Mouse (Mus musculus) heart, embryonic 14.5 days (tissue): ENCODE results near the gene Nr5a2. TPM values are rescaled to one million over a fixed set of nuclear protein-coding genes. Genes with fewer than 3 reads are reported as not detected.

Experiments
- ATAC-seq: fragments of 200-750 bp; cut with Nextera tagmentation; 2 replicates; pipeline ENCODE4 v1.8.0; 2017; ENCODE audit warnings: low read depth, moderate TSS enrichment; ENCODE audit not compliant: insufficient number of reproducible peaks, insufficient read depth, low FRiP score
- H3K27ac ChIP-seq, 2 experiments: fragments of 200-500 bp in 1 of 2; fragments of 300-500 bp in 1 of 2; sonication (generic) in 1 of 2; replicated peaks in 1 of 2; 2 replicates each; pipeline ENCODE4 v1.5.1; 2012 to 2014; ENCODE audit warnings: low read depth in 2 of 2, low read length in 2 of 2, control low read depth in 1 of 2, mild to moderate bottlenecking in 1 of 2, mixed read lengths in 1 of 2; ENCODE audit not compliant: control insufficient read depth in 1 of 2, insufficient read depth in 1 of 2
- H3K27me3 ChIP-seq: fragments of 300-500 bp; sonication (generic); 2 replicates; pipeline ENCODE4 v1.6.1; 2014; ENCODE audit warnings: mild to moderate bottlenecking, low read length, control low read depth; ENCODE audit not compliant: control insufficient read depth, insufficient read depth
- H3K36me3 ChIP-seq: fragments of 300-500 bp; sonication (generic); 2 replicates; pipeline ENCODE4 v1.6.1; 2014; ENCODE audit warnings: mild to moderate bottlenecking, control low read depth, low read length, mixed read lengths; ENCODE audit not compliant: control insufficient read depth, insufficient read depth
- H3K4me1 ChIP-seq, 2 experiments: fragments of 200-500 bp in 1 of 2; fragments of 300-500 bp in 1 of 2; sonication (generic) in 1 of 2; 2 replicates each; pipeline ENCODE4 v1.6.1; 2012 to 2014; ENCODE audit warnings: low read length in 2 of 2, control low read depth in 1 of 2, mixed read lengths in 1 of 2; ENCODE audit not compliant: control insufficient read depth in 2 of 2, insufficient read depth in 2 of 2
- H3K4me2 ChIP-seq: fragments of 300-500 bp; sonication (generic); 2 replicates; pipeline ENCODE4 v1.6.1; 2014; ENCODE audit warnings: mild to moderate bottlenecking, low read length
- H3K4me3 ChIP-seq, 2 experiments: fragments of 200-500 bp in 1 of 2; fragments of 300-500 bp in 1 of 2; sonication (generic) in 1 of 2; 2 replicates each; pipeline ENCODE4 v1.5.1; 2012 to 2014; ENCODE audit warnings: low read length in 2 of 2, mild to moderate bottlenecking in 2 of 2, control low read depth in 1 of 2, low read depth in 1 of 2, moderate library complexity in 1 of 2; ENCODE audit not compliant: control insufficient read depth in 1 of 2, insufficient read depth in 1 of 2
- H3K9ac ChIP-seq: fragments of 300-500 bp; sonication (generic); 2 replicates; pipeline ENCODE4 v1.6.1; 2014; ENCODE audit warnings: mild to moderate bottlenecking, low read length
- H3K9me3 ChIP-seq: fragments of 300-500 bp; sonication (generic); 2 replicates; pipeline ENCODE4 v1.6.1; 2016; ENCODE audit warnings: low read length, control low read depth; ENCODE audit not compliant: control insufficient read depth
- WGBS: fragments of 180-500 bp; shearing (Covaris S2); extraction: QIAGEN DNeasy Blood & Tissue Kit; methylation state at CpG from one replicate; pipeline ENCODE4 v1.1.7; 2014; 5-methylcytosine and 5-hydroxymethylcytosine counted together
- polyA plus RNA-seq: library from polyadenylated mRNA; unstranded; fragments of >200 nt; fragmentation: Nextera tagmentation; extraction: Ambion mirVana; gene quantifications from 2 replicates; pipeline ENCODE4 v1.2.1, GENCODE M21; 2014

Nr5a2 gene
- polyA plus RNA-seq, 1 experiment from 2014 or later: 0.38 TPM

DNA sequence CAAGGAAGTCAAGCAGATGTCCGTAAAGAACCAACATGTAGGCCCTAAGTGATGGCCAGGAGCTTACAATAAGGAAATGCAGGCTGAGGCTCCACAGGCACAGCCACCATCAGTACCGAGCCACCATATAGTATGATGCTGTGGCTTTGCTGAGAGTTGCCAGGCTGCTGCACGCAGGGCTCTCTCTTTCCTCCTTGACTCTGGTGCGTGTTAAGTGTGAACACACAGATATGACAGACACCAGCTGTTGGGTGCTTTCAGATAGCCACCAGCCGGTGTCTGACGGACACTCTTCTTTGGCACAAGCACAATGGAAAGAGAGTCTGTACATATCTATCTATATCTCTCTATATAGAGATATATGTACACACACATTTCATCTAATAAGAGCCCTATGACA lies 97.0 kb downstream of the Nr5a2 start:
- no peaks in the 10 kb centered on the region for H3K36me3 ChIP-seq
- H3K27me3 ChIP-seq: no peaks in the 10 kb centered on the region
- ATAC-seq: no peak
- H3K4me1 ChIP-seq: peaks cover 0 to 4% of the 10 kb centered on the region in 2 experiments; a peak in 1 of 4 replicates
- H3K4me2 ChIP-seq: no peak overlapping the region
- no peak overlapping the region for H3K27ac ChIP-seq
- WGBS: 42% methylated on average over 6 of the region's 6 CpGs
- H3K9ac ChIP-seq: no peak overlapping the region
- H3K9me3 ChIP-seq: no peaks in the 10 kb centered on the region
- no peak overlapping the region for H3K4me3 ChIP-seq

DNA sequence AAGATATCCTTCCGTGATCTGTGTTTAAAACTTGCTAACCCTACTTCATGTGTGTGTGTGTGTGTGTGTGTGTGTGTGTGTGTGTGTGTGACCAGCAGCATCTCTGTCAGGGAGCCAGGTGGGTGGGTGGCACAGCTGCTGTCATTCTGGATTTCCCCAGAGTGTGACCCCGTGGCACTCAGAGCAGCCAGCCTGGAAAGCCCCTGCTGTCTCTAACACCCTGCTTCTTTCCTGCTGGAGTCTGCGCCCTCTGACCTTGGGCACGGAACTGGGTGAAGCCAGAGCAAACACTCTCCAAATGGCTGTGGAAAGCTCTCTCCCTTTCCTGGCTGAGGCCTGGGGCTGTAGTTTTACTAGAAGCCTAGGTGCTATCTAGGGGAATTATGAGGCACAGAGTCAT lies 100.8 kb downstream of the Nr5a2 start:
- Histone ChIP-seq H3K9me3 (no peaks in the 10 kb centered on the region), H3K9ac (no peak overlapping the region), H3K4me2 (no peak overlapping the region), H3K27me3 (no peaks in the 10 kb centered on the region), H3K36me3 (no peaks in the 10 kb centered on the region), H3K27ac (no peak overlapping the region), H3K4me3 (no peak overlapping the region), H3K4me1 (0 out of 4 replicates have a peak, but pooled peaks cover 0 to 3% of the 10 kb centered on the region in 2 experiments)
- 65% methylated on average over 4 of the region's 4 CpGs for WGBS
- ATAC-seq: no peak

DNA sequence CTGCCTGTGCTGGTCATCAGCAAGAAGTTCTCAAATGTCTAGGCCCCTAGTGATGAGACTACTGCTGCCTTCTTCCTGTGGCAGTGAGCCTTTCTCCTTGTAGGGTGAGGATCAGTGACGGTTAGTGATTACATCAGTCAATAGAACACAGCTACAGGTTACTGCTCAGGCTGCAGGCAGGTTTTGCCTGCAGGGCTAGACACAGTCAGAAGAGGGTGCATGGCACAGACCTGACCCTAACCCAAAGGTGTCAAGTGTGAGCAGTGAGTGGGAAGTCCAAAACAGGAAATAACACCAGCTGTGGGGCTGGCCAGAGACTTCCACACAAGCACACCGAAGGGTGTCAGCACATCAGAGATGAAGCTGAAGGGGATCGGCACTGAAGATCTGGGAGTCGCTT lies 101.5 kb downstream of the Nr5a2 start:
- Histone ChIP-seq H3K4me3 (no peak overlapping the region), H3K4me2 (no peak overlapping the region), H3K9me3 (no peaks in the 10 kb centered on the region), H3K4me1 (0 out of 4 replicates have a peak, but pooled peaks cover 0 to 3% of the 10 kb centered on the region in 2 experiments), H3K27ac (no peak overlapping the region), H3K36me3 (no peaks in the 10 kb centered on the region), H3K27me3 (no peaks in the 10 kb centered on the region), H3K9ac (no peak overlapping the region)
- 50% methylated on average over 4 of the region's 4 CpGs for WGBS
- no peak for ATAC-seq

DNA sequence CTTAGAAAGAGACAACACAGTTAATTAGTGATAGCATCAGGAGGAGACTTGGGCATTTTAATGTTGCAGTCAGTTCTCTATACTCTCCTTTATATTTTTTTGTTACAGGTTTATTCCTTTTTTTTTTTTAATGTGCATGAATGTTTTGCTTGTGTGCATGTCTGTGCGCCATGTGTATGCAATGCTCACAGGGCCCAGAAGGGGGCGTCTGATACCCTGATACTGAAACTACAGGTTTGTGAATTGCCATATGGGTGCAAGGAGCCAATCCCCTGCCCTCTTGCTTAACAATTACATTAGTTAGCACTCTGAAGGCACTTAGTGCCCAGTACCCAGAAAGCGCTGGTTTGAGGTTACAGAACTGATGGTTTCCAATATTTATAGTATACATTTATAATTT lies 104.1 kb downstream of the Nr5a2 start:
- no peak for ATAC-seq
- Histone ChIP-seq H3K4me3 (no peak overlapping the region), H3K36me3 (no peaks in the 10 kb centered on the region), H3K4me2 (no peak overlapping the region), H3K9me3 (no peaks in the 10 kb centered on the region), H3K27ac (no peak overlapping the region), H3K9ac (no peak overlapping the region), H3K4me1 (no peaks in the 10 kb centered on the region), H3K27me3 (no peaks in the 10 kb centered on the region)
- 86% methylated on average over 3 of the region's 3 CpGs for WGBS

DNA sequence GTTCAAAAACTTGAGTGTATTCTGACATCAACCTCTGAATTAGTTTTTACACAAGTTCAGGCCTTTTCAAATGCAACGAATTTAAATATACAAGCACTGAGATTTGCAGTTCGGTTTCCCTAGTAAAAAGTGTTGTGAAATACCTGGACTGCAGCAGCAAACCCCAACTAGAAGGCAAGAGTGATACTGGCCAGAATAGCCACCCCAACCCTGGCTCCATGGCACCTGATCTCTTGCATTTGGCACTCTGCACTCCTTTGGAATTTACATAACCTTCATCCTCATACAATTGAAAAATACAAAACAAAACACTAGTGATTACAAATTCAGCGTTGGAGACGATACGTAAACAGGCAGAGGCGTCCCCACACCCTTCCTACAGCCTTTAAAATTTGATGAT lies 111.5 kb downstream of the Nr5a2 start:
- no peaks in the 10 kb centered on the region for H3K9me3 ChIP-seq
- 76% methylated on average over 6 of the region's 6 CpGs for WGBS
- H3K27ac ChIP-seq: no peak overlapping the region
- no peak overlapping the region for H3K9ac ChIP-seq
- H3K36me3 ChIP-seq: no peaks in the 10 kb centered on the region
- no peaks in the 10 kb centered on the region for H3K4me1 ChIP-seq
- H3K4me3 ChIP-seq: no peak overlapping the region
- no peaks in the 10 kb centered on the region for H3K27me3 ChIP-seq
- no peak overlapping the region for H3K4me2 ChIP-seq
- ATAC-seq: no peak

DNA sequence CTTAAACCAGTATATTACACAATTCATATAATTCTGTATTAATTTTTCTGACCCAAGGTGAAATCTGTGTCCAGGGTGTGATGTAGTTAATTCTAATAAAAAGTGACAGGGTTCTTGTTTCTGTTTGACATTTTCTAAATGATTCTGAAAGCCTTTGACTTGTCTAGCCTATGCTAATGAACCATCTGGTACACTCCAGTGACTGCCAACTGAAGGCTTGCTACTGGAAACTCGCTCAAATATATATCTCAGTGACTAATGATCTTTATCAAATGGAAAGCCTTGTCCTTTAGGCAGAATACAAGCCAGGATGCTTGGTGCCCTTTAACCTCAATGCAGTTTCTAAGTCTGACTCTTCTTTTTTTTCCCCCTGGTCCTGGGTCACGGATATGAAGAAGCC lies 114.2 kb downstream of the Nr5a2 start:
- H3K36me3 ChIP-seq: no peaks in the 10 kb centered on the region
- H3K9me3 ChIP-seq: no peaks in the 10 kb centered on the region
- H3K9ac ChIP-seq: no peak overlapping the region
- H3K27me3 ChIP-seq: no peaks in the 10 kb centered on the region
- H3K4me3 ChIP-seq: no peak overlapping the region
- H3K4me1 ChIP-seq: no peaks in the 10 kb centered on the region
- 78% methylated on average over 2 of the region's 2 CpGs for WGBS
- no peak overlapping the region for H3K27ac ChIP-seq
- H3K4me2 ChIP-seq: no peak overlapping the region
- no peak for ATAC-seq

DNA sequence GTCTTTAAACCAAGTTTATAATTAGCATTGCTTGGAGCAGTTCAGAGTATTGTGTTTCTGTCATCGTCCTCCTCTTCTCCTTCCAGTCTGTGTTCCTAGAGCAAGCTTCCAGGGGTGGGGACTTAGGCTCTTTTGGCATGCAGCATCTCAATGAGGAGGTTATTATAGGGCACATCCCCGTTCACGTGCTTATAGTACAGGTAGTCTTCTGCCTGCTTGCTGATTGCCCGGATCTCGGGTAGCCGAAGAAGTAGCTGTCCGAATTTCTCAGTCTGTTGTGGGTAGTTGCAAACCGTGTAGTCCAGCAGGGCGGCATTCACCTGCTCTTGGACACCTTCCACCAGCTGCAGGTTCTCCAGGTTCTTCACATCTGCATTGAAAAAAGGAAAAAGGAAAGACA lies 114.9 kb downstream of the Nr5a2 start:
- WGBS: 72% methylated on average over 9 of the region's 9 CpGs

DNA sequence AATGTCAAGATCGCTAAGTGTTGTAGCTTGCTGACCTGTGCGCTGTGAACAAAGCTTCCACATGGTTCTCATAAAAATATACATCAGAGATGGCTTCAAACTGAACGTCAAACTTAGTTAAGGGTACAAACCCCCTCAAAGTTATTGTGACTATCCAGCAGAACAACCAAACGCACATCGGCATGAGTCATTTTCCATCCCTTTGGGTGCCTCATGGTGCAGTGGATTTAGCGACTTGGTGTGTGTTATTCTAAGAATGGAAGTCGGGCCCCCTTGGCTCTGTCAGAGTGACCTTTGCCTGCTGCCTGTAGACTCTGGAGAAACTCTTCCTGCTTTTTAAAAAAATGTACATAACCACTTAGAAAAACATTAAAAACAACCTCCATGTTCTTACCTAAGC lies 119.7 kb downstream of the Nr5a2 start:
- Histone ChIP-seq H3K9ac (no peak overlapping the region), H3K4me1 (peaks cover 0 to 2% of the 10 kb centered on the region in 2 experiments; a peak in 2 of 4 replicates), H3K27me3 (no peaks in the 10 kb centered on the region), H3K27ac (no peak overlapping the region), H3K36me3 (no peaks in the 10 kb centered on the region), H3K4me2 (no peak overlapping the region), H3K9me3 (no peaks in the 10 kb centered on the region), H3K4me3 (no peak overlapping the region)
- WGBS: 56% methylated on average over 7 of the region's 7 CpGs
- no peak for ATAC-seq

More for the DNA sequence above, 114.9 kb downstream of the Nr5a2 start:
- Histone ChIP-seq H3K36me3 (no peaks in the 10 kb centered on the region), H3K4me3 (no peak overlapping the region), H3K9ac (no peak overlapping the region), H3K27ac (no peak overlapping the region), H3K4me1 (no peaks in the 10 kb centered on the region; a peak in 1 of 4 replicates), H3K4me2 (no peak overlapping the region), H3K27me3 (no peaks in the 10 kb centered on the region), H3K9me3 (no peaks in the 10 kb centered on the region)
- no peak for ATAC-seq
